Mouse (Mus musculus) layer of hippocampus, adult 11-12 months (tissue): ENCODE measurements around the gene Adra1d.

Experiments used
- DNase-seq: peaks from one replicate; pipeline ENCODE4 v3.0.0; 2022; ENCODE audit warnings: low spot score

Gene Adra1d

GRCm38 (mm10) chr2:131496125-131496820 lies 65.8 kb downstream of the Adra1d start:
- no peak for DNase-seq
